In the genomic region with DNA sequence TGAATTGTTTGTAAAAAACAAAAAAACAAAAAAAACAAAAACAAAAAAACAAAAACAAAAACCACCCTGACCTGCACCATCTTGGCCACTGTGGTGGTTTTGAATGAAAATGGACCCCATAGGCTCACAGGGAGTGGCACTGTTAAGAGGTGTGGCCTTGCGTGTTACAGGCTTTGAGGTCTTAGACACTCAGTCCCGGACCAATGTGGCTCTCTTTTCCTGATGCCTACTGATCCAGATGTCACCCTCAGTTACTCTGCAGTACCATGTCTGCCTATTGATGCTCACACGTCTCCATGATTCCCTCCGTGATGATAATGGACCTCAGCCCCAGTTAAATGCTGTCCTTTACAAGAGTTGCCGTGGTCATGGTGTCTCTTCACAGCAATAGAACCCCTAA, we compare ENCODE assay signal across 19 mouse cellular contexts. TPM values are rescaled to one million over a fixed set of nuclear protein-coding genes. Genes with fewer than 3 reads are reported as not detected.
"Had no signal": no experiment of that assay in that cellular context is flagged by ENCODE, and none has a peak within 500 bp of the region (broad histone marks: within the 10 kb centered on the region; RNA-seq: fewer than 3 reads in every experiment).

No protein-coding gene starts in this region.

- H3K36me3 ChIP-seq: neural tube, embryonic 15.5 days; stomach, embryonic 15.5 days had no signal

- H3K27ac ChIP-seq: neural tube, embryonic 15.5 days; stomach, embryonic 15.5 days; stomach, postnatal 0 days had no signal

- H3K9me3 ChIP-seq: neural tube, embryonic 15.5 days; stomach, embryonic 15.5 days had no signal

- H3K27me3 ChIP-seq: neural tube, embryonic 15.5 days; stomach, embryonic 15.5 days had no signal

- H3K4me1 ChIP-seq: neural tube, embryonic 15.5 days; stomach, embryonic 15.5 days had no signal

- DNase-seq: retina, postnatal 1 day; right cerebral cortex, adult 18-20 months; right cerebral cortex, postnatal 14 days; right cerebral cortex, postnatal 25 days; right cerebral cortex, postnatal 4 days; spleen, adult 18-20 months; thymus, adult 18-20 months; thymus, adult 2 months; thymus, postnatal 14 days; thymus, postnatal 25 days; thymus, postnatal 36 days; thymus, postnatal 4 days had no signal

- H3K4me3 ChIP-seq: neural tube, embryonic 15.5 days; stomach, embryonic 15.5 days had no signal

- H3K9ac ChIP-seq: neural tube, embryonic 15.5 days; stomach, embryonic 15.5 days had no signal

- H3K4me2 ChIP-seq: neural tube, embryonic 15.5 days; stomach, embryonic 15.5 days had no signal

RNA-seq across cellular contexts. Expression of a gene that starts 19.4 kb away (rescaled TPM):
- polyA plus RNA-seq: small intestine, adult 2 months; stomach, embryonic 16.5 days; thymus, postnatal 0 days had no signal

RNA-seq across cellular contexts. Expression of a gene that starts 19.8 kb away (rescaled TPM):
- polyA plus RNA-seq: small intestine, adult 2 months; stomach, embryonic 14.5 days had no signal
